Mouse (Mus musculus) C2C12 (cell line): Measurements from ENCODE around the gene Rassf4. TPM values are rescaled to one million over a fixed set of nuclear protein-coding genes. Genes with fewer than 3 reads are reported as not detected.

Source experiments
- H3K27me3 ChIP-seq: one replicate; pipeline ENCODE4 v1.6.1; 2011; ENCODE audit not compliant: control insufficient read depth, insufficient read depth, insufficient read length
- H3K36me3 ChIP-seq: one replicate; pipeline ENCODE4 v1.6.1; 2011; ENCODE audit not compliant: control insufficient read depth, insufficient read depth
- H3K4me3 ChIP-seq: one replicate; pipeline ENCODE4 v1.5.1; 2011; ENCODE audit warnings: mild to moderate bottlenecking, control low read depth; ENCODE audit not compliant: poor library complexity, insufficient read depth, severe bottlenecking
- H3K79me2 ChIP-seq: one replicate; pipeline ENCODE4 v1.6.1; 2011; ENCODE audit not compliant: control insufficient read depth, insufficient read depth
- H3K79me3 ChIP-seq: one replicate; pipeline ENCODE4 v1.6.1; 2011; ENCODE audit warnings: low read depth, control low read depth
- H3ac ChIP-seq: one replicate; pipeline ENCODE3; 2011; ENCODE audit warnings: low read depth; ENCODE audit not compliant: control insufficient read depth, insufficient read length
- CEBPB ChIP-seq: IDR thresholded peaks from one replicate; pipeline ENCODE4 v1.6.1; 2011; ENCODE audit warnings: low read depth, mild to moderate bottlenecking, control low read depth, moderate library complexity
- CTCF ChIP-seq: IDR thresholded peaks from one replicate; pipeline ENCODE4 v1.5.1; 2011; ENCODE audit not compliant: control insufficient read depth, insufficient read depth, insufficient read length
- FOSL1 ChIP-seq: IDR thresholded peaks from one replicate; pipeline ENCODE4 v1.8.0; 2011; ENCODE audit warnings: mild to moderate bottlenecking, low read length; ENCODE audit not compliant: poor library complexity, insufficient read depth, severe bottlenecking
- MAX ChIP-seq: IDR thresholded peaks from one replicate; pipeline ENCODE4 v1.6.1; 2011; ENCODE audit warnings: mild to moderate bottlenecking, control low read depth
- MYOD1 ChIP-seq: IDR thresholded peaks from one replicate; pipeline ENCODE4 v1.6.1; 2011; ENCODE audit warnings: low read depth; ENCODE audit not compliant: control insufficient read depth, insufficient read length
- MYOG ChIP-seq: IDR thresholded peaks from one replicate; pipeline ENCODE4 v1.6.1; 2011; ENCODE audit not compliant: control insufficient read depth, insufficient read length; ENCODE audit errors: extremely low read depth
- USF1 ChIP-seq: IDR thresholded peaks from one replicate; pipeline ENCODE4 v1.6.1; 2011; ENCODE audit warnings: low read depth, mild to moderate bottlenecking, control low read depth, moderate library complexity
- long read RNA-seq, 2 experiments: library from polyadenylated mRNA; unstranded; transcript quantifications; one replicate each; pipeline ENCODE4 v2.0.0; 2019 to 2020
- polyA plus RNA-seq: library from polyadenylated mRNA; unstranded; fragments of >200 nt; fragmentation: generic; extraction: Trizol; gene quantifications from one replicate; pipeline ENCODE4 v1.2.1, GENCODE M21; 2012; ENCODE audit warnings: missing spikeins

Gene Rassf4
- polyA plus RNA-seq, result 0.21 TPM
- long read RNA-seq, experiment 1, partial matches to known transcripts, result 0 of 1 reads
- long read RNA-seq, experiment 1, other reads (novel, unspliced or antisense), result 1 of 1 reads
- long read RNA-seq, experiment 2, result 0 reads

- Histone ChIP-seq H3K36me3 (no peaks in the 10 kb centered on the region), H3K27me3 (no peaks in the 10 kb centered on the region), H3K79me3 (no peaks in the 10 kb centered on the region), H3K4me3 (no peak within 1 kb of the TSS), H3ac (no peak within 1 kb of the TSS), H3K79me2 (no peaks in the 10 kb centered on the region)
- TF ChIP-seq MAX (no peak), MYOD1 (no peak), USF1 (no peak)
Measured at GRCm38 (mm10) chr6:116673471-116674282, at the start of gene Rassf4. TSS of gene Rassf4 (minus strand) at chr6:116673952.

- H3ac ChIP-seq, result no peak overlapping the region
- H3K79me2 ChIP-seq, result no peaks in the 10 kb centered on the region
Measured at GRCm38 (mm10) chr6:116718920-116719319, 45.2 kb upstream of the Rassf4 start.

GRCm38 (mm10) chr6:116718361-116718760, 44.6 kb upstream of the Rassf4 start:
- H3K4me3 ChIP-seq, result no peak overlapping the region
- H3K27me3 ChIP-seq, result no peaks in the 10 kb centered on the region
- H3ac ChIP-seq, result no peak overlapping the region
- H3K79me3 ChIP-seq, result no peaks in the 10 kb centered on the region
- TF ChIP-seq CTCF (no peak), CEBPB (no peak), MYOD1 (no peak), MYOG (no peak), USF1 (no peak), MAX (no peak), FOSL1 (no peak)
- H3K36me3 ChIP-seq, result no peaks in the 10 kb centered on the region
- no peaks in the 10 kb centered on the region for H3K79me2 ChIP-seq

More at GRCm38 (mm10) chr6:116718920-116719319, 45.2 kb upstream of the Rassf4 start:
- TF ChIP-seq MAX, result no peak
- TF ChIP-seq MYOD1, result no peak
- no peak for TF ChIP-seq MYOG
- TF ChIP-seq CTCF, result no peak
- no peak for TF ChIP-seq USF1
- no peak for TF ChIP-seq FOSL1
- H3K36me3 ChIP-seq, result no peaks in the 10 kb centered on the region
- no peak overlapping the region for H3K4me3 ChIP-seq
- no peaks in the 10 kb centered on the region for H3K27me3 ChIP-seq
- H3K79me3 ChIP-seq, result no peaks in the 10 kb centered on the region

- no peak for TF ChIP-seq MYOD1
- Histone ChIP-seq H3K36me3 (no peaks in the 10 kb centered on the region), H3ac (no peak overlapping the region), H3K27me3 (no peaks in the 10 kb centered on the region), H3K4me3 (no peak overlapping the region), H3K79me3 (no peaks in the 10 kb centered on the region), H3K79me2 (no peaks in the 10 kb centered on the region)
Measured at GRCm38 (mm10) chr6:116717851-116718250, 44.1 kb upstream of the Rassf4 start.

- Histone ChIP-seq H3K27me3 (no peaks in the 10 kb centered on the region), H3K4me3 (no peak within 1 kb of the TSS), H3ac (no peak within 1 kb of the TSS), H3K79me2 (no peaks in the 10 kb centered on the region), H3K79me3 (no peaks in the 10 kb centered on the region), H3K36me3 (no peaks in the 10 kb centered on the region)
- TF ChIP-seq CEBPB (no peak), FOSL1 (no peak), CTCF (no peak), MYOD1 (no peak), MAX (no peak), USF1 (no peak)
Measured at GRCm38 (mm10) chr6:116716666-116717065, 42.9 kb upstream of the Rassf4 start, which contains the start of gene Tmem72. TSS of gene Tmem72 (minus strand) at chr6:116716913.

- Histone ChIP-seq H3K27me3 (no peaks in the 10 kb centered on the region), H3K4me3 (no peak overlapping the region), H3ac (no peak overlapping the region), H3K79me3 (no peaks in the 10 kb centered on the region), H3K36me3 (no peaks in the 10 kb centered on the region), H3K79me2 (no peaks in the 10 kb centered on the region)
- TF ChIP-seq USF1 (no peak), MAX (no peak), CTCF (no peak), FOSL1 (no peak), CEBPB (no peak)
Measured at GRCm38 (mm10) chr6:116715166-116715565, 41.4 kb upstream of the Rassf4 start.
